Mouse (Mus musculus): ENCODE data around the gene Gm17304. TPM values are rescaled to one million over a fixed set of nuclear protein-coding genes. Genes with fewer than 3 reads are reported as not detected.

Gene Gm17304
- polyA plus RNA-seq, 1 experiment: not detected

GRCm38 (mm10) chr5:106607081-106607480, 1.8 kb upstream of the Gm17304 start:
- Histone ChIP-seq H3K4me3 (ENCODE audit: insufficient read depth, poor library complexity, severe bottlenecking) (no peak overlapping the region), H3ac (ENCODE audit: control insufficient read depth, insufficient read length, low read depth) (no peak overlapping the region)
- TF ChIP-seq CEBPB (IDR thresholded peaks at IDR 0.05; ENCODE audit: low read depth) (no peak), MYOD1 (IDR thresholded peaks at IDR 0.05; ENCODE audit: control insufficient read depth, insufficient read length, low read depth) (no peak), MAX (IDR thresholded peaks at IDR 0.05) (no peak), USF1 (IDR thresholded peaks at IDR 0.05; ENCODE audit: low read depth) (no peak), MYOG (IDR thresholded peaks at IDR 0.05; ENCODE audit: control insufficient read depth, extremely low read depth, insufficient read length) (no peak), CTCF (IDR thresholded peaks at IDR 0.05; ENCODE audit: control insufficient read depth, insufficient read depth, insufficient read length) (no peak), FOSL1 (IDR thresholded peaks at IDR 0.05; ENCODE audit: insufficient read depth, low read length, poor library complexity, severe bottlenecking) (no peak)

GRCm38 (mm10) chr5:106612151-106612550, 3.3 kb downstream of the Gm17304 start:
- H3K36me3 ChIP-seq (ENCODE audit: control insufficient read depth, insufficient read depth): peaks cover 7% of the 10 kb centered on the region
- H3ac ChIP-seq (ENCODE audit: control insufficient read depth, insufficient read length, low read depth): no peak overlapping the region
- peaks cover 39% of the 10 kb centered on the region for H3K79me2 ChIP-seq (ENCODE audit: control insufficient read depth, insufficient read depth)
- H3K27me3 ChIP-seq (ENCODE audit: control insufficient read depth, insufficient read depth, insufficient read length): no peaks in the 10 kb centered on the region
- no peak overlapping the region for H3K4me3 ChIP-seq (ENCODE audit: insufficient read depth, poor library complexity, severe bottlenecking)
- TF ChIP-seq FOSL1 (IDR thresholded peaks at IDR 0.05; ENCODE audit: insufficient read depth, low read length, poor library complexity, severe bottlenecking): no peak
- no peak for TF ChIP-seq CEBPB (IDR thresholded peaks at IDR 0.05; ENCODE audit: low read depth)
- peaks cover 6% of the 10 kb centered on the region for H3K79me3 ChIP-seq (ENCODE audit: low read depth)

More at GRCm38 (mm10) chr5:106607081-106607480, 1.8 kb upstream of the Gm17304 start:
- Histone ChIP-seq H3K79me2 (ENCODE audit: control insufficient read depth, insufficient read depth) (peaks cover 12% of the 10 kb centered on the region), H3K36me3 (ENCODE audit: control insufficient read depth, insufficient read depth) (no peaks in the 10 kb centered on the region), H3K27me3 (ENCODE audit: control insufficient read depth, insufficient read depth, insufficient read length) (no peaks in the 10 kb centered on the region), H3K79me3 (ENCODE audit: low read depth) (peaks cover 5% of the 10 kb centered on the region)

GRCm38 (mm10) chr5:106614570-106614969, 5.7 kb downstream of the Gm17304 start:
- peaks cover 35% of the 10 kb centered on the region for H3K79me2 ChIP-seq (ENCODE audit: control insufficient read depth, insufficient read depth)
- peaks cover 6% of the 10 kb centered on the region for H3K79me3 ChIP-seq (ENCODE audit: low read depth)
- H3K4me3 ChIP-seq (ENCODE audit: insufficient read depth, poor library complexity, severe bottlenecking): no peak overlapping the region
- no peaks in the 10 kb centered on the region for H3K27me3 ChIP-seq (ENCODE audit: control insufficient read depth, insufficient read depth, insufficient read length)
- peaks cover 27% of the 10 kb centered on the region for H3K36me3 ChIP-seq (ENCODE audit: control insufficient read depth, insufficient read depth)
- no peak overlapping the region for H3ac ChIP-seq (ENCODE audit: control insufficient read depth, insufficient read length, low read depth)
- TF ChIP-seq USF1 (IDR thresholded peaks at IDR 0.05; ENCODE audit: low read depth) (no peak), MAX (IDR thresholded peaks at IDR 0.05) (no peak), MYOG (IDR thresholded peaks at IDR 0.05; ENCODE audit: control insufficient read depth, extremely low read depth, insufficient read length) (no peak), CTCF (IDR thresholded peaks at IDR 0.05; ENCODE audit: control insufficient read depth, insufficient read depth, insufficient read length) (no peak), CEBPB (IDR thresholded peaks at IDR 0.05; ENCODE audit: low read depth) (no peak), FOSL1 (IDR thresholded peaks at IDR 0.05; ENCODE audit: insufficient read depth, low read length, poor library complexity, severe bottlenecking) (no peak), MYOD1 (IDR thresholded peaks at IDR 0.05; ENCODE audit: control insufficient read depth, insufficient read length, low read depth) (no peak)

GRCm38 (mm10) chr5:106615006-106615405, 6.1 kb downstream of the Gm17304 start:
- peaks cover 6% of the 10 kb centered on the region for H3K79me3 ChIP-seq (ENCODE audit: low read depth)
- H3K79me2 ChIP-seq (ENCODE audit: control insufficient read depth, insufficient read depth): peaks cover 31% of the 10 kb centered on the region
- H3K36me3 ChIP-seq (ENCODE audit: control insufficient read depth, insufficient read depth): peaks cover 31% of the 10 kb centered on the region
- no peak for TF ChIP-seq MYOD1 (IDR thresholded peaks at IDR 0.05; ENCODE audit: control insufficient read depth, insufficient read length, low read depth)
- no peak for TF ChIP-seq FOSL1 (IDR thresholded peaks at IDR 0.05; ENCODE audit: insufficient read depth, low read length, poor library complexity, severe bottlenecking)
- no peak for TF ChIP-seq MAX (IDR thresholded peaks at IDR 0.05)
- TF ChIP-seq MYOG (IDR thresholded peaks at IDR 0.05; ENCODE audit: control insufficient read depth, extremely low read depth, insufficient read length): no peak
- no peak for TF ChIP-seq USF1 (IDR thresholded peaks at IDR 0.05; ENCODE audit: low read depth)
- no peak for TF ChIP-seq CEBPB (IDR thresholded peaks at IDR 0.05; ENCODE audit: low read depth)
- no peak for TF ChIP-seq CTCF (IDR thresholded peaks at IDR 0.05; ENCODE audit: control insufficient read depth, insufficient read depth, insufficient read length)
- H3K27me3 ChIP-seq (ENCODE audit: control insufficient read depth, insufficient read depth, insufficient read length): no peaks in the 10 kb centered on the region
- no peak overlapping the region for H3ac ChIP-seq (ENCODE audit: control insufficient read depth, insufficient read length, low read depth)
- no peak overlapping the region for H3K4me3 ChIP-seq (ENCODE audit: insufficient read depth, poor library complexity, severe bottlenecking)

GRCm38 (mm10) chr5:106620446-106620845, 11.5 kb downstream of the Gm17304 start:
- H3K36me3 ChIP-seq (ENCODE audit: control insufficient read depth, insufficient read depth): peaks cover 59% of the 10 kb centered on the region
- no peak overlapping the region for H3K4me3 ChIP-seq (ENCODE audit: insufficient read depth, poor library complexity, severe bottlenecking)
- H3K27me3 ChIP-seq (ENCODE audit: control insufficient read depth, insufficient read depth, insufficient read length): no peaks in the 10 kb centered on the region
- no peak for TF ChIP-seq CEBPB (IDR thresholded peaks at IDR 0.05; ENCODE audit: low read depth)
- TF ChIP-seq MYOD1 (IDR thresholded peaks at IDR 0.05; ENCODE audit: control insufficient read depth, insufficient read length, low read depth): no peak
- TF ChIP-seq MYOG (IDR thresholded peaks at IDR 0.05; ENCODE audit: control insufficient read depth, extremely low read depth, insufficient read length): no peak
- no peak for TF ChIP-seq USF1 (IDR thresholded peaks at IDR 0.05; ENCODE audit: low read depth)
- TF ChIP-seq MAX (IDR thresholded peaks at IDR 0.05): no peak
- TF ChIP-seq FOSL1 (IDR thresholded peaks at IDR 0.05; ENCODE audit: insufficient read depth, low read length, poor library complexity, severe bottlenecking): no peak
- no peak for TF ChIP-seq CTCF (IDR thresholded peaks at IDR 0.05; ENCODE audit: control insufficient read depth, insufficient read depth, insufficient read length)
- no peak overlapping the region for H3ac ChIP-seq (ENCODE audit: control insufficient read depth, insufficient read length, low read depth)
- H3K79me3 ChIP-seq (ENCODE audit: low read depth): peaks cover 14% of the 10 kb centered on the region
- H3K79me2 ChIP-seq (ENCODE audit: control insufficient read depth, insufficient read depth): peaks cover 35% of the 10 kb centered on the region

- Histone ChIP-seq H3ac (ENCODE audit: control insufficient read depth, insufficient read length, low read depth) (no peak overlapping the region), H3K79me2 (ENCODE audit: control insufficient read depth, insufficient read depth) (peaks cover 51% of the 10 kb centered on the region), H3K4me3 (ENCODE audit: insufficient read depth, poor library complexity, severe bottlenecking) (no peak overlapping the region), H3K79me3 (ENCODE audit: low read depth) (peaks cover 24% of the 10 kb centered on the region), H3K36me3 (ENCODE audit: control insufficient read depth, insufficient read depth) (peaks cover 72% of the 10 kb centered on the region), H3K27me3 (ENCODE audit: control insufficient read depth, insufficient read depth, insufficient read length) (no peaks in the 10 kb centered on the region)
- TF ChIP-seq USF1 (IDR thresholded peaks at IDR 0.05; ENCODE audit: low read depth) (no peak), MYOD1 (IDR thresholded peaks at IDR 0.05; ENCODE audit: control insufficient read depth, insufficient read length, low read depth) (no peak), CEBPB (IDR thresholded peaks at IDR 0.05; ENCODE audit: low read depth) (no peak), CTCF (IDR thresholded peaks at IDR 0.05; ENCODE audit: control insufficient read depth, insufficient read depth, insufficient read length) (no peak), MAX (IDR thresholded peaks at IDR 0.05) (no peak), FOSL1 (IDR thresholded peaks at IDR 0.05; ENCODE audit: insufficient read depth, low read length, poor library complexity, severe bottlenecking) (no peak), MYOG (IDR thresholded peaks at IDR 0.05; ENCODE audit: control insufficient read depth, extremely low read depth, insufficient read length) (no peak)
Observed at GRCm38 (mm10) chr5:106622193-106622592, 13.3 kb downstream of the Gm17304 start.
